Mouse (Mus musculus) hindbrain, embryonic 16.5 days (tissue): ENCODE measurements around the gene BC025920. TPM values are rescaled to one million over a fixed set of nuclear protein-coding genes. Genes with fewer than 3 reads are reported as not detected.

ENCODE experiments used
- ATAC-seq: fragments of 200-750 bp; cut with Nextera tagmentation; 2 replicates; pipeline ENCODE4 v1.8.0; 2017; ENCODE audit warnings: moderate TSS enrichment, moderate library complexity
- H3K27ac ChIP-seq: fragments of 300-500 bp; sonication (generic); 2 replicates; pipeline ENCODE4 v1.5.1; 2014; ENCODE audit warnings: low read depth, mild to moderate bottlenecking, control low read depth, low read length, moderate library complexity
- H3K27me3 ChIP-seq: fragments of 300-500 bp; sonication (generic); replicated peaks from 2 replicates; pipeline ENCODE4 v1.6.1; 2014; ENCODE audit warnings: low read length; ENCODE audit not compliant: control insufficient read depth, insufficient read depth
- H3K36me3 ChIP-seq: fragments of 300-500 bp; sonication (generic); 2 replicates; pipeline ENCODE4 v1.6.1; 2014; ENCODE audit warnings: mild to moderate bottlenecking, low read length, moderate library complexity, mixed read lengths; ENCODE audit not compliant: control insufficient read depth, insufficient read depth
- H3K4me1 ChIP-seq: fragments of 300-500 bp; sonication (generic); 2 replicates; pipeline ENCODE4 v1.6.1; 2014; ENCODE audit warnings: low read depth, low read length; ENCODE audit not compliant: control insufficient read depth, insufficient read depth
- H3K4me2 ChIP-seq: fragments of 300-500 bp; sonication (generic); 2 replicates; pipeline ENCODE4 v1.6.1; 2014; ENCODE audit warnings: mild to moderate bottlenecking, low read length, control low read depth, moderate library complexity
- H3K4me3 ChIP-seq: fragments of 300-500 bp; sonication (generic); 2 replicates; pipeline ENCODE4 v1.5.1; 2014; ENCODE audit warnings: mild to moderate bottlenecking, low read length, control low read depth, moderate library complexity
- H3K9ac ChIP-seq: fragments of 300-500 bp; sonication (generic); 2 replicates; pipeline ENCODE4 v1.6.1; 2014; ENCODE audit warnings: low read depth, mild to moderate bottlenecking, control low read depth, low read length, moderate library complexity
- H3K9me3 ChIP-seq: fragments of 300-500 bp; sonication (generic); 2 replicates; pipeline ENCODE4 v1.6.1; 2014; ENCODE audit warnings: mild to moderate bottlenecking, low read length, moderate library complexity; ENCODE audit not compliant: control insufficient read depth
- WGBS: fragments of 180-500 bp; shearing (Covaris S2); extraction: QIAGEN DNeasy Blood & Tissue Kit; methylation state at CpG from one replicate; pipeline ENCODE4 v1.1.7; 2014; 5-methylcytosine and 5-hydroxymethylcytosine counted together
- polyA plus RNA-seq: library from polyadenylated mRNA; unstranded; fragments of >200 nt; fragmentation: Nextera tagmentation; extraction: Ambion mirVana; gene quantifications from 2 replicates; pipeline ENCODE4 v1.2.1, GENCODE M21; 2015

Gene BC025920
- polyA plus RNA-seq, 1 experiment from 2014 or later = 1.6 TPM

GRCm38 (mm10) chr10:81588739-81589138 lies 17.3 kb upstream of the BC025920 start:
- Histone ChIP-seq H3K4me2 (no peak overlapping the region), H3K36me3 (0 out of 2 replicates have a peak, but pooled peaks cover 4% of the 10 kb centered on the region), H3K9ac (no peak overlapping the region), H3K27ac (no peak overlapping the region), H3K27me3 (peaks cover 34% of the 10 kb centered on the region), H3K4me3 (no peak overlapping the region), H3K4me1 (no peaks in the 10 kb centered on the region), H3K9me3 (no peaks in the 10 kb centered on the region)
- ATAC-seq = no peak
- WGBS = 66% methylated on average over 7 of the region's 7 CpGs

- H3K4me2 ChIP-seq = no peak overlapping the region
- no peak for ATAC-seq
These were observed 14.2 kb upstream of the BC025920 start for GRCm38 (mm10) chr10:81591846-81592245.

GRCm38 (mm10) chr10:81592631-81593030 lies 13.4 kb upstream of the BC025920 start:
- Histone ChIP-seq H3K27me3 (peaks cover 26% of the 10 kb centered on the region), H3K9me3 (no peaks in the 10 kb centered on the region), H3K27ac (no peak overlapping the region), H3K36me3 (0 out of 2 replicates have a peak, but pooled peaks cover 2% of the 10 kb centered on the region), H3K4me1 (peaks cover 22% of the 10 kb centered on the region), H3K4me3 (no peak overlapping the region), H3K4me2 (no peak overlapping the region), H3K9ac (no peak overlapping the region)
- ATAC-seq = no peak
- WGBS = 79% methylated on average over 7 of the region's 7 CpGs

More at GRCm38 (mm10) chr10:81591846-81592245, 14.2 kb upstream of the BC025920 start:
- WGBS = 66% methylated on average over 9 of the region's 9 CpGs
- H3K9me3 ChIP-seq = no peaks in the 10 kb centered on the region
- H3K4me3 ChIP-seq = no peak overlapping the region
- peaks cover 15% of the 10 kb centered on the region for H3K4me1 ChIP-seq
- H3K27me3 ChIP-seq = peaks cover 32% of the 10 kb centered on the region
- no peak overlapping the region for H3K27ac ChIP-seq
- 0 out of 2 replicates have a peak, but pooled peaks cover 4% of the 10 kb centered on the region for H3K36me3 ChIP-seq
- no peak overlapping the region for H3K9ac ChIP-seq

DNA sequence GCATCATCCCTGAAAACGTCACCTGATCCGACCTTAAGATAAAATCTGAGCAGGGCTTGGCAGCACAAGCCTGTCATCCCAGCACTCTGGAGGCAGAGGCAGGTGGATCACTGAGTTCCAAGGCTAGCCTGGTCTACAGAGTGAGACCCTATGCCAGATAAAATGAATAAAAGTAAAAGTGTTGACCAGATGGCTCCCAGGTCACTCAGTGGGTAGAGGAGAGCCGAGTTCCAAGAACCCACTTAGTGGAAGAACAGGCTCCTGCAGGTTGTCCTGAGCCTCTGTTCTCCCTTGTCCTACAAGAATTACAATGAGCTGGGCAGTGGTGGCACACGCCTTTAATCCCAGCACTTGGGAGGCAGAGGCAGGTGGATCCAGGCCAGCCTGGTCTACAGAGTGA lies 12.8 kb upstream of the BC025920 start:
- WGBS = 69% methylated on average over 4 of the region's 4 CpGs
- Histone ChIP-seq H3K9ac (no peak overlapping the region), H3K36me3 (no peaks in the 10 kb centered on the region), H3K27ac (no peak overlapping the region), H3K4me2 (no peak overlapping the region), H3K4me3 (no peak overlapping the region), H3K9me3 (no peaks in the 10 kb centered on the region), H3K4me1 (peaks cover 24% of the 10 kb centered on the region), H3K27me3 (peaks cover 26% of the 10 kb centered on the region)
- ATAC-seq = no peak

- WGBS = 72% methylated on average over 16 of the region's 18 CpGs
- H3K27ac ChIP-seq = no peak overlapping the region
- peaks cover 24% of the 10 kb centered on the region for H3K4me1 ChIP-seq
- no peak overlapping the region for H3K4me2 ChIP-seq
- H3K27me3 ChIP-seq = peaks cover 26% of the 10 kb centered on the region
- no peak overlapping the region for H3K4me3 ChIP-seq
- no peaks in the 10 kb centered on the region for H3K9me3 ChIP-seq
- H3K36me3 ChIP-seq = no peaks in the 10 kb centered on the region
- H3K9ac ChIP-seq = no peak overlapping the region
- no peak for ATAC-seq
These were observed 12.1 kb upstream of the BC025920 start for GRCm38 (mm10) chr10:81593935-81594334.

- H3K4me1 ChIP-seq = peaks cover 25% of the 10 kb centered on the region
- no peak for ATAC-seq
- no peak overlapping the region for H3K4me3 ChIP-seq
- H3K4me2 ChIP-seq = no peak overlapping the region
- 36% methylated on average over 5 of the region's 5 CpGs for WGBS
- no peak overlapping the region for H3K27ac ChIP-seq
- no peaks in the 10 kb centered on the region for H3K9me3 ChIP-seq
- H3K36me3 ChIP-seq = no peaks in the 10 kb centered on the region
- H3K27me3 ChIP-seq = peaks cover 21% of the 10 kb centered on the region
- no peak overlapping the region for H3K9ac ChIP-seq
These were observed 10.5 kb upstream of the BC025920 start for GRCm38 (mm10) chr10:81595599-81595998.

DNA sequence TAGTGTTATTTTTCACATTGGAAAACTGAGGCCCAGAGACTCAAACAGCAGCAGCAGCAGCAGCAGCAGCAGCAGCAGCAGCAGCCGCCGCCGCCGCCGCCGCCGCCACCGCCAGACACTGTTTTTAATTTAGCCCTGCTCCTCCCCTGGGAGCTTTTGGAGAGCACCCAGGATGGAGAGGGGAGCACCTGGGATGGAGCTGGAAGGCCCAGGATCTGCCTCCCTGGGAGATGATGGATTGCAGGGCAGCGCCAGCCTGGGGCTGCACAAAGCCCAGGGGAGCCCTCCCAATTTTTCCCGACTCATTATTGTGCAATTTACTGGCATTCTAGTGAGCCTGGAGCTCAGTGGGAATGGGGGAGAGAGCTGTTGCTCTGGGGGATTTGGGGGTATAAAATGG lies 9.5 kb upstream of the BC025920 start:
- H3K9ac ChIP-seq = peak overlapping the region; percentile 41
- peaks cover 13% of the 10 kb centered on the region for H3K27me3 ChIP-seq
- H3K4me2 ChIP-seq = peak overlapping the region; percentile 44
- WGBS = 1% methylated on average over 10 of the region's 10 CpGs
- peak; percentile 2 for ATAC-seq
- H3K36me3 ChIP-seq = no peaks in the 10 kb centered on the region
- H3K4me1 ChIP-seq = peaks cover 35% of the 10 kb centered on the region
- H3K27ac ChIP-seq = peak overlapping the region; percentile 40; the same call in 1 of the 2 replicates
- 0 out of 2 replicates have a peak overlapping the region, but pooled peaks have one; percentile 11 for H3K4me3 ChIP-seq
- no peaks in the 10 kb centered on the region for H3K9me3 ChIP-seq

DNA sequence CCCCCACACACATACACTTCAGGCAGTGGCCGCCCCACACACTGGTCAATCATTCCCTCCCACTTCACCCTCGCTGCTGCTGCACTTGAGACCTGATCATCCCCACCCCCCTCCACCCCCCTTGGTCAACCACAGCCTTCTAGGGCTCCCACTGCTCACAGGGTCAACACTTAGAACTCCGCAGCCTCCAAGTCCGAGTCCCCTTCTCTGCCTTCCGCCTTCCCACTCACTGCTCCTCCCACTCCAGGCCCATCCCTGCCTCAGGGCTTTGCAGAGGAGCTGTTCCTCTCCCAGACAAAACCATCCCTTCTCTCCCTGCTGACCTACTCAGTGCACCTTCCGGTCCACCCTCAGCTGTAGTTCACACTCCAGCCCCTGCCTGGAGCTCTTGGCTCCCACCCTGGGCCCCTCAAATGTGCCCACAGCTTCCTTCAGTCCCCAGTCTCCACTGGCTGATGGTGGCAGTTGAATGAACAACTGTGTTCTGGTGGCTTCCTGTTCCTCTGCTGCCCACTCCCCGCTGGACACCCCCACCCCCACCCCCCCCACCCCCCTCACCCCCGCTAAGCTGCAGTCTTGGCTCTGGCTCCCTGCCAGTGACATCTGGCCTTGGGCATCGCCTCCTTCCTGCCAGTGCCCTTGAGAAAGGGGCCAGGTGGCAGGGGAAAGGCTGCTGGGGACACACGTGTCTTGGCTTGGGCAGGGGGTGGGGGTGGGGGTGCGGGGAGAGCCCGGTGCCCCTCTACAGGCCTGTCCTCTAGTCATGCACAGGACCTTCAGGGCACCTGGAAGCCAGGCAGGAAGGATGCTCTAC lies 8.7 kb upstream of the BC025920 start:
- WGBS = 4% methylated on average over 9 of the region's 12 CpGs

GRCm38 (mm10) chr10:81598342-81598741 lies 7.7 kb upstream of the BC025920 start:
- 37% methylated on average over 3 of the region's 3 CpGs for WGBS
- Histone ChIP-seq H3K9ac (no peak overlapping the region), H3K27me3 (peaks cover 9% of the 10 kb centered on the region), H3K36me3 (no peaks in the 10 kb centered on the region), H3K4me2 (no peak overlapping the region), H3K27ac (no peak overlapping the region), H3K9me3 (no peaks in the 10 kb centered on the region), H3K4me3 (no peak overlapping the region), H3K4me1 (peaks cover 36% of the 10 kb centered on the region)
- no peak for ATAC-seq

More for the DNA sequence above, 8.7 kb upstream of the BC025920 start:
- H3K36me3 ChIP-seq = no peaks in the 10 kb centered on the region
- H3K4me3 ChIP-seq = no peak overlapping the region
- peaks cover 36% of the 10 kb centered on the region for H3K4me1 ChIP-seq
- peak overlapping the region; percentile 10; the same call in 1 of the 2 replicates for H3K27ac ChIP-seq
- peak overlapping the region; percentile 44 for H3K4me2 ChIP-seq
- H3K9ac ChIP-seq = peak overlapping the region; percentile 41; the same call in 1 of the 2 replicates
- H3K9me3 ChIP-seq = no peaks in the 10 kb centered on the region
- H3K27me3 ChIP-seq = peaks cover 11% of the 10 kb centered on the region
- ATAC-seq = peak; percentile 34
